Mouse (Mus musculus) megakaryocyte progenitor cell, adult 5-6 weeks (primary cell): ENCODE results near the gene Casp7. TPM values are rescaled to one million over a fixed set of nuclear protein-coding genes. Genes with fewer than 3 reads are reported as not detected.
A peak's percentile ranks its signal among the peaks of the same experiment; 100 is the strongest.

Experiments used
- ATAC-seq: replicated peaks from 2 replicates; pipeline ENCODE4 v1.8.0; 2016; ENCODE audit warnings: mild to moderate bottlenecking, moderate TSS enrichment, inconsistent platforms; ENCODE audit not compliant: poor library complexity
- total RNA-seq, 2 experiments: library from RNA; stranded (forward) in 1 of 2; stranded (reverse) in 1 of 2; fragments of 157-497, 149-512 nt in 1 of 2; fragments of 200-1000 nt in 1 of 2; gene quantifications; 2 replicates each; pipeline versions ENCODE4 v1.2.3 to v1.2.4; 2015 to 2017

Casp7 gene
- total RNA-seq, 2 experiments from 2014 or later: 48.4 to 71.0 TPM

DNA sequence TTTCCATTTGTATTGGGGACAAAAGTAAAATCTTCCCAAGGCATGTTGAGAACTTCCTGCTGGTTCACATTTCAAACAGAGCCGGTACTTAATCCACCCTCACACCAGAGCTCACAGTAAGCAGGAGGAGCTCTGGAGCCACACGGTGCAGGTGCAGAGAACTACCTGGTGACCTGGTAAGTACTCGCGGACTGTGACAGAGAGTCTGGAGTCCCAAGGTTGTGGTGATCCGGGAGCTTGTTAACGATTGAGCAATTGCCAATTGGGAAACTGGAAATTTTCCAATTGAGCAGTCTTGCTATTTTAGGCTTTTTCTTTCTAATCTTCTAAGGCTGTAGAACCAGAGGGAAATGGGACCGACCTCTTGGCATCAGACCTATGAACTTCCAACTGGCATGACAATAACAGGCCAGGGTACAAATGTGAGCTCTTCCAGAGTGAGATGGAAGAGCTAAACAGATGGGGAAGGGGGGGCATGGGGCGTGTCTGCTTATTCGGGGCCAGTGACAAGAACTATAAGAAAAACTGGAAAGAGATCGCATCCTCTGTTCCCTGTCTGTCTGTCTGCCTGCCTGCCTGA lies 64.7 kb downstream of the Casp7 start, which contains the start of gene Plekhs1:
Gene Plekhs1, plus strand, starts transcription at position 119 of the 580 bp plus-strand sequence.
- no peak for ATAC-seq

DNA sequence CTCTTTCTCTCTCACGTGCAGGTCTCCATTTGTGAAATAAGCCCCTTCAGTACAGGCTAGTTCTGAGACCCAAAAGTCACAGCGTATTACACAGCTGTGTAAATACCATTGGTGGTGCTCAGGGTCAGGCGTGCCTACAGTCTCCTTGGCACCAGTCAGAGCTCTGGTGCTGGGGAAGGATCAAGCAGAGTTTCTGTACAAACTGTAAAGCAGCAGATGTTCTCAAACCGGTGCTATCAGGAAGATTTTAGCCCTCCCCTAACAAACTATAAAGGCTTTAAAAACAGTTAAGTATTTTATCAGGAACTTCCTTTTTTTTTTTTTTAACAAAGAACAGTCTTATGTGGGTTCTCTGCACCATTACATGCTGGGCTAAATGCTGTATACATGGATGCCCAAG lies 65.9 kb downstream of the Casp7 start:
- no peak for ATAC-seq

DNA sequence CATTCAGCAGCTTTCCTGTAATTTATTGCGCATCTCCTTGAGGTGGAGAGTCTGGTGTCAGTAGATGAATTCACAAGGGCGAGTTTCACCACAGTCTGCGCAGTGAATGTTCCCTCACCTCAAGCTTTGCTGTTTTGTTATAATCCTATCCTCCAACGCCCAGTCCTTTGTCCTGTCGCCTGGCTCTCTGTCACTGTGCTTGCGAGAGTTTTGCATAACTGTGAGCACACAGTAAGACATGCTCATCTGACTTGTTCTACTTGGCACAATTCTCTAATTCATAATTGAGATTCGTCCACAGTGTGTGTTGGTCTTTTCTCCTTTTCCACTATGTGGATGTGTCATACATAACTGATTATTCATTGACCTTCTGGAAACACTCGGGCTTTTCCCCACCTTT lies 69.6 kb downstream of the Casp7 start:
- ATAC-seq: no peak

DNA sequence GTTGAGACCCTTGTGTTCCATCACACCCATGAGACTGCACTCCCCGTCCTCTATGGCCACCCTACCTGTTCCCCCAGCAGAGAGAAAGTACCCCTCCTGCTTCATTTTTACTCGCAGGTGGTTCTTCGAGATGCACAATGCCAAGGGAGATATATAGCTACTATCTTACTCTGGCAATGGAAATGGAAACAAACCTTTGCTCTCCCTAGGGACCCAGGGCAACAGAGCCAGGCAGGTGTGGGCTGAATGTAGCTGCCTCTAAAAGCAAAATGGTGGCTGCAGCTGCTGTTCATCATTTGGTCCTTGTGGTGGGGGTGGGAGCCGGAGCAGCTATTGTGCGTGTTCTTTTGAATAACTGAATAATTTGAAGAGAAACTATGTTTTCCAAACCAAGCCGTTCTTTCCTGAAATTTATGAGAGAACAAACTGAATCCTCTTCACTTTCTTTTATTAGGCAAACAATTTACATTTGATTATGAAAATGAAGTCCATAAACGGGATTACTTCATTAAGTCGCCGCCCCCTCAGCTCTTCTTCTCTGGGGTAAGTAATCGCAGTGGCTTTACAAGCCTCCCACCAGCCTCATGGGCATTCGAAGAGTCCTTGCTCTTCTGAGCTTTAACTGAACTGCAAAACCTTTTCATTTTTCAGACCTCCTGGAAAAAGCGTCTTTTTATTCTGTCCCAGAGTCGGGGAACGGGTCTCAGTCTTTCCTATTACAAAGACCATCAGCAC lies 73.5 kb downstream of the Casp7 start:
- ATAC-seq: no peak

DNA sequence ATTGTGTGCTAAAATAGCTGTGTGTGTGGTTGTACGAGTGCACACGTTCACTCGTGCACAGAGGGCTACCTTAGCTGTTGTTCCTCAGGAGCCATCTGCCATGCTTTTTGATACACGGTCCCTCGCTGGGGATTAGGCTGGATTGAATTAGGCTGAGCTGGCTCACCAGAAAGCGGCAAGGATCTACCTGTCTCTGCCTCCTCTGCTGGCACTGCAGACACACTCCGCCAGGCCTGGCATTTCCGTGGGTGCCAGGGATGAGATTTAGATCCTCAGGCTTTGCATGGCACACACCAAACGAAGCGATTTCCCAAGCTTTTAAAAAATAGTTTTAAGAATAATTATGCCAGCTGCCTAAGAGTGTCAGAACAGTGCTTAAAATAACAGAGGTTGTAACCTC lies 75.0 kb downstream of the Casp7 start:
- no peak for ATAC-seq

DNA sequence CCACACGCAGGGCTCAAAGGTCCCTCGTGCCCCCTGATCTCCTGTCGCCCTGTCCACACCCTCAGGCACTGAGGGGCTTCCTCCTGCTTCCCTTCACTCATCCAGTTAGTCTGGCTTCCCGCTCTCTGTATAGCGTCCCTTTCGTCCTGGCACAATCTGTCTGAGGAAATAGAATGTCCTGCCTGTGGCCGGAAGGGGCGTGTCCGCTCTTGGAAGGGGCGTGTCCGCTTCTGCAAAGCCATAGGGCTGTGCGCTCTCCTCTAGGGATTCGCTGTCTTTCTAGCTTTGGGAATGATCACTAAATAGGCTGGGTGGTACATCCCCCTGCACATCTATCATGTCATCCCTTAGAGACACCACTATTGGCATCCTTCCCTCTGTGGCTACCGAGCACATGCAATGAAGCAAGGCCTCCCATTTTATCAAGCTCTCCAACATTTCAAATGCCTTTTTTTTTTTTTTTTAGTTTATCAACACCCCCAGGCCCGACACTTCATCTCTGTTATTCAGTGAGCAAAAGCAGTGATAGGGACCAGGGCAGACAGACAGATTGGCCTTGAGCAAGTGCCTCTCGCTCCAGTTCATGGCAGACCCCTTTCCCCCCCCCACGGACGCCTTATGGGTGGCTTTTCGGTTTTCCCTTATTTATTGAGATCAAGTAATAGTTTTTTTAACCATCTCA lies 78.1 kb downstream of the Casp7 start:
- ATAC-seq: peak; percentile 90

DNA sequence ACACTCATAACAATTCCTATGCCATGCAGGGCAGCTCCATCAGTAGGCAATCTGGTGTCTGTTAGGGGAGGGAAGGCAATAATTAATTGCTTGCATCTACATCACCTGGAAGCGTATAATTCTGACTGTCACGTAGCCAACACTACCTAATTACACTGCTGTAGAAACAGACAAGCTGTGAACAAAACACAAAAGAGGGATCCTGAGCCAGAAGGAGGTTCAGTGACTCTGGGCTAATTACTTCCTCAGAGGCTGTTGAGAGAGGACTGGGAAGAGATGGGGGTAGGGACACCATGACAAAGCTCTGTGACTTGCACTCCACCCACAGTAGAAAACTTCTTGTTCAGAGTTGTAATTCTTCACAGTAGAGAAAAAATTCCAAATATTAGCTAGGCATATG lies 79.6 kb downstream of the Casp7 start:
- no peak for ATAC-seq

DNA sequence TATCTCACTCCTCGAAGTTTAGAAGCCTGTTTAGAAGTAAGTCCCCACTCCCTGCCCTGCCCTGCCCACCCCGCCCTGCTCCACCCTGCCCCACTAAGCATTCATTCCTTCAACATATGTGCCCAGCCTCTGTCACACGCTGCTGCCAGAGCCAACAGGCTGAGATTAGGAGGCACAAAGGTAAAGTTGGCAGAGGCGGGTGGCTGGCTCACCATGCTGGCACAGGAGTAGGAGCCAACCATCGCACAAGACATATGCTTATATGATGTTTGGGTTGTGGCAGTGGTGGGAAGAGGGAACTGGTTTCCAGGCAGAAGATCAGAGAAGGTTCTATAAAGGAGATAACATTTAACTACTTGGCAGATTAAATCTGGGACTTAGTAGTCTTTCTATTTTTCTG lies 80.3 kb downstream of the Casp7 start:
- ATAC-seq: no peak

DNA sequence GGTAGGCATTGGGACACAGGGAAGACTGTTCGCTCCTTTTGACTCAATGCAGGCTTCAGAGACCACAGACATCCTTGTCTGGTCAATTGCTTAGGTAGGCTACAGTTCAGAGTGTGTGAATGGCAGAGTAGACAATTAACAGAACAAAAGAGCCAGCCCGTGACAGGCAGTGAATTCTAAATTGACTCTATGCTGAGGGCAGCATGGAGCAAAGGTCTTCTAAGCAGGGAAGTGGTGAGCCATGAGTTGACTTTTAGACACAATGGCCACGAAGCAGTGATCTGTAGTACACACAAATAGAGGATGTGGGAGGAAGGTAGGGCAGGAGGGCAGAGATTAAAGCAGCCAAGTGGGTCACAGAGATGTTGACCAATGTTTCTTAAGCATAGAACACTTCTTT lies 80.9 kb downstream of the Casp7 start:
- no peak for ATAC-seq

DNA sequence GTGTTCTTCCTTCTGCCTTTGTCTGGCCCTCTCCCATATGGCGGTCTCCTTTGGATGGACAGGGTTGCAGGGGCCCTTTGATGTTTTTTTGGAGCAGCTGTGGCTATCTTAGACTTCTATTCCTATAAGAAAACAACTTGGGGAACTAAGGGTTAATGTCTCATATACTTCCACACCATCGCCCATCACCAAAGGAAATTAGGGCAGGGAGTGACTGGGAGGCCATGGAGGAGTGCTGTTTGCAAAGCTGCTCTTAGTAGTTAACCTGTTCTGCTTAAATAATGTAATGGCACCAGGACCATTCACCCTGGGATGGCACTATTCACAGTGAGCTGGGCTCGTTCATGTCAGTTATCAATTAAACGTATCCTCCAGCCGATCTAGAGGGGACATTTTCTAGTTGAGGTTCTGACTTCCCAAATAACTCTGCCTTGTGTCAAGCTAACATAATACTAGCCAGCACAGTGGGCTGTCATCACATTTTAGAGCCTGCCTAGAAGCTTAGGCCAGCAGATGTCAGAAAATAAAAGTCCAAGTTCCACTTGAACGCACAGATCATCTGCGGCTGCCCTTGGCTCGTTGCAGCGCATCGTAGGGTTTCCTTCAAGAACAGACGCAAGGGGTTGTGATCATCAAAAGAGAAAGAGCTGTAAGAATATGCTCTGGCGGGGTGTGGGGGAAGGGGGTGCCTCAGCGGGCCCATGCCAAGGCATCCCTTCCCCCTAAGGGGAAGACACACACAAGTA lies 87.9 kb downstream of the Casp7 start:
- ATAC-seq: no peak

DNA sequence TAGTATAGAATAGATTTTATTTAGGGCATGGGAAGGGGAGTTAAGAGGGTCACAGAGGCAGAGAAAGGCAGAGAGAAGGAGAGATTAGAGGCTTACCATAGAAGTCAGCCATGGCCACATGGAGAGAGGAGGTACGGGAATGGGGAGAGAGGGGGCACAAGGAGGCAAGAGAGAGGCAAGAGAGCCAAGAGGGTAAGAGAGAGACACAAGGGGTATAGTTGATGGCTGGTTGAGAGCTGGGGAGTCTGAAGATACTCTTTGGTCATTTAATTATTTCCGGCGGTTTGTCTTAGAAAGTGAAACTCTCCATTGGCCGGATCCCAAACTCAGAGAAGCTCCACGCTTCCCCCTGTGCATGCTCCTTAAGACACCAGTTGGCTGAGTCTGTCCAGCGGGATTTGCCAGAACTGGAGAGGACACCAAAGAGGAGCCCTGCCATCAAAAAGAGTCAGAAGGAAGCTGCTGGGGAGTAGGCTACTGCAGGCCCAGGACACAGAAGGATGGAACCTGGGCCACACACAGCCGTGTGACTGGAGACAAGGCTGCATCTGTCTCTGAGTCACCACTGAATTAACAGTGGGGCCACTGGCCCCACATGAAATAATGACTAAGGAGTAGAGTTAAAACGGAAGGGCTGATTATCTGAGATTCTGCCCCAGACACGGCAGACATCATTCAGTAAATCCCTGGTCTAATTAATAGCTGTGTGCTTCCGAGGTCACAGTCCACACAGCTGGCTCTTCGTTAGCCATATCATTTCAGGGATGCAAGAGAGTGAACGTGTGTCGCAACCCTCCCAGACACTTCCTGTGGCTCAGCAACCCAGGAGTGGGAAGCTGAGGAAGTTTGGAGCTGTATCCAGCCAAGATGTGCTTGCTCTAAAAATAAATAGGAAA lies 88.7 kb downstream of the Casp7 start:
- peak; percentile 65 for ATAC-seq

DNA sequence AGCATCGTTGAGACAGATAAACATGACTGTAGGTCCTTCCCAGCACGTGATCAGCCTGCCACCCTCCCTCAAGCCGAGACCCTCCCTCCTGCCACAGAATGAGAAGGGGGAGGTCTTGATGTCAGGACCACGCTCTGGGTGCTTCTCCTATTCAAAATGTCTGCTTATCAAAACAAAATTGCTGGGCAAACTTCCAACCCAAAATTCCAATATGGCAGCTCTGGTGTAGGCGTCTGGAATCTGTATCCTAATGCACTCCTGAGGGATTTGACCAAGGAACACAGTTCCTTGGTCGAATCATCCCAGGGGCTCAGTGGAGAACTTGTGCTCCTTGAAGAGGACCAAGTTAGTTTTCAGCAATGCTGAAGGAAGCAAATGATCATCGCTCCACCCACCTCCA lies 90.0 kb downstream of the Casp7 start:
- ATAC-seq: no peak

DNA sequence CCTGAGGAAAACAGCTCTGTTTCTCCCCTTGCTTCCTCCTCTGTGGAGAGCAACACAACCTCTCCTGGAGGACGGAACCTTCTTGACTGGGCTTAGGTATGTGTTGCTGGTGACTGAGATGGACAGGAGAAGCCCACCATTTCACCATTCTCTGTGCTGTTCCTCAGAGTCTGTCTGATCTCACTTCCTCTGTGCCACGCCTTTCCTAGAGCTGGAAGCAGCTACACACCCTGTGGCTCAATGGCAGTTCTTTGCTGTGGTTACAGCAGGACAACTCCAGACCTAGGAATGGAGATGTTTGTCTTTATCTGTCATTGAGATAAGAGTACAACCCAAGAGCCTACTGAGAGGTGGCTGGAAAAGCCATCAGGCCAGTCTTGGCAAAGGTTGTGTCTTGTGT lies 90.4 kb downstream of the Casp7 start:
- ATAC-seq: peak; percentile 55

DNA sequence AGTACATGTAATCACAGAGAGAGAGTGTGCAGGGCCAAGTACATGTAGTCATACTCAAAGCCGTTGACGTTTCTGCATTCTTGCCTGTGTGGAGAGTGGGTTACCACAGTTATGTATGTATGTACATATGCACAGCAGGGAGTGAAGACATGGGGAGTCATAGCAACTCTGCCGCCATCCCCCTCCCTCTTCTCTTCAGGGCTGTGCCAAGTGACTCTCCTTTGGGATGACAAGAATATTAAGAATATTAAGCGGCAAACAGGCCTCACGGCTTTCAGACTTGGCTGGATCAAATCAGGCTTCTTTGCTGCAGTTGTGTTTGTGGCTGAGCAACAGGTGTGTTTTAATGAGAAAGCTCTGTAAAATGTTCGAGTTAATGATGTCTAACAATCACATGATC lies 92.7 kb downstream of the Casp7 start:
- ATAC-seq: no peak

Other genes with a start within 250 kb of the Casp7 start
- gene Habp2, start 110.0 kb upstream of the Casp7 start, total RNA-seq (2015): not detected in 2 replicates
- gene Habp2, start 110.0 kb upstream of the Casp7 start, total RNA-seq (2017): not detected in 2 replicates
- 0.39 TPM in 1 of 2 replicates, not detected in the other for gene Nrap, start 7.1 kb upstream of the Casp7 start, total RNA-seq (2015)
- gene Nrap, start 7.1 kb upstream of the Casp7 start, total RNA-seq (2017): 0.46 and 1.6 TPM in 2 replicates
- gene Plekhs1, start 64.5 kb downstream of the Casp7 start, total RNA-seq (2015): not detected in 2 replicates
- not detected in 2 replicates for gene Plekhs1, start 64.5 kb downstream of the Casp7 start, total RNA-seq (2017)
- gene Dclre1a, start 151.1 kb downstream of the Casp7 start, total RNA-seq (2015): 31.1 and 37.3 TPM in 2 replicates
- gene Dclre1a, start 151.1 kb downstream of the Casp7 start, total RNA-seq (2017): 21.2 and 25.6 TPM in 2 replicates
- 11.1 and 11.9 TPM in 2 replicates for gene Nhlrc2, start 151.1 kb downstream of the Casp7 start, total RNA-seq (2015)
- 15.7 TPM in 2 replicates for gene Nhlrc2, start 151.1 kb downstream of the Casp7 start, total RNA-seq (2017)